Mouse (Mus musculus) liver, embryonic 14.5 days (tissue): Measurements from ENCODE around the gene Cldnd1.

Experiments used
- CTCF ChIP-seq: IDR thresholded peaks from 2 replicates; pipeline ENCODE4 v1.5.1; 2016; ENCODE audit warnings: antibody characterized with exemption, low read depth, control low read depth
- EP300 ChIP-seq: IDR thresholded peaks from 2 replicates; pipeline ENCODE4 v1.6.1; 2016; ENCODE audit warnings: antibody characterized with exemption, low read depth

DNA sequence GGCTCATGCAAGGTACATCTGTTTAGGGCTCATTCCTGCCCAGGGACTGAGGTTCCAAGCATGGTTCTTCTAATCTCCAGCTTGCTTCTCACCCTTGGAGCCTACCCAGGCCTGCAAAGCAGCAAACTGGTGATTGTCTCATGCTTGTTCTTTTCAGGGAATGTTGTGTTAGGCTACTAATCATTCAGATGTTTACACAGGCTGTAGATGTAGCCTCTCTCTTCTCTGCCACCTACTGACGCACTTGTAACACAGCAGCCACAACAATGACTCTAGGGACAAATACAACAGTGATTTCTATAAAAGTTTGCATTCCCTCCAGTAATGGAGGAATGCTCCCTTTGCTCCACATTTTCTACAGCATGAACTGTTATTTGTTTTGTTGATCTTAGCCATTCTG, 23.6 kb downstream of the Cldnd1 start:
- peak; percentile 57 for TF ChIP-seq CTCF
- no peak for TF ChIP-seq EP300
